Mouse (Mus musculus) heart, embryonic 10.5 days (tissue): Measurements from ENCODE around the gene Tex29. TPM values are rescaled to one million over a fixed set of nuclear protein-coding genes. Genes with fewer than 3 reads are reported as not detected.
"Not testable (repeated sequence)": the region's sequence is repeated elsewhere in the genome, so short reads cannot be mapped to it uniquely, and the experiment has no call there.

Experiments used
- DNase-seq: peaks from one replicate; pipeline ENCODE4 v3.0.0-alpha.2; 2017; ENCODE audit warnings: low spot score
- H3K27ac ChIP-seq: fragments of 300-500 bp; sonication (generic); 2 replicates; pipeline ENCODE4 v1.5.1; 2016; ENCODE audit warnings: mild to moderate bottlenecking
- H3K27me3 ChIP-seq: fragments of 300-500 bp; sonication (generic); 2 replicates; pipeline ENCODE4 v1.6.1; 2016; ENCODE audit warnings: mild to moderate bottlenecking; ENCODE audit not compliant: poor library complexity, insufficient read depth, severe bottlenecking
- H3K36me3 ChIP-seq: fragments of 300-500 bp; sonication (generic); 2 replicates; pipeline ENCODE4 v1.6.1; 2016; ENCODE audit warnings: mild to moderate bottlenecking, moderate library complexity
- H3K4me1 ChIP-seq: fragments of 300-500 bp; sonication (generic); 2 replicates; pipeline ENCODE4 v1.6.1; 2016; ENCODE audit warnings: mild to moderate bottlenecking
- H3K4me3 ChIP-seq: fragments of 300-500 bp; sonication (generic); 2 replicates; pipeline ENCODE4 v1.5.1; 2016; ENCODE audit warnings: mild to moderate bottlenecking, moderate library complexity
- H3K9me3 ChIP-seq: fragments of 300-500 bp; sonication (generic); 2 replicates; pipeline ENCODE4 v1.6.1; 2016; ENCODE audit warnings: mild to moderate bottlenecking, moderate library complexity
- WGBS: fragments of 180-500 bp; shearing (Covaris S2); methylation state at CpG from one replicate; pipeline ENCODE4 v1.1.7; 2016; 5-methylcytosine and 5-hydroxymethylcytosine counted together
- polyA plus RNA-seq: library from polyadenylated mRNA; unstranded; fragments of >200 nt; fragmentation: Nextera tagmentation; extraction: Ambion mirVana; gene quantifications from 2 replicates; pipeline ENCODE4 v1.2.1, GENCODE M21; 2016

The Tex29 gene
- polyA plus RNA-seq, 1 experiment from 2014 or later = not detected

DNA sequence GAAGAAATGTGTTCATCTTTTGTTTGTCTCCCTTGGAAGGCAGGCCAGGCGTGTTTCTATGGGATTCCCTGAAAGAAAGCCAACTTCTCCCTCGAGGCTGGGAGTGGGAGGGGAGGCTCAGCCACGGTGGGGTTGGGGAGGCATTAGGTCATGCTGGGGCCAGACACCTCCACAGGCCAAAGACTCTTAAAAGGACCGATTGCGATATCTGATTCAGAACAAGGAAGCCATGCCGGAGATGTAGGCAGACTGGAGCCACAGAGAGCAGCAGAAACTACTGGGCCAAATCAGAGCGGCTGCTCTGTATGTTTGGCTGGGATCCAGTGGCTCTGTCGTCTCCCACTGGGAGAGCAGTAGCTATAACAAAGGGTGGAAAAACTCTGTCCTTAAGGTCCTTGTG lies 1.3 kb downstream of the Tex29 start:
- H3K4me1 ChIP-seq = peaks cover 27% of the 10 kb centered on the region
- 0 out of 2 replicates have a peak overlapping the region, but pooled peaks have one; percentile 44 for H3K27ac ChIP-seq
- H3K36me3 ChIP-seq = no peaks in the 10 kb centered on the region
- no peak for DNase-seq
- no peaks in the 10 kb centered on the region for H3K9me3 ChIP-seq
- WGBS = 46% methylated on average over 8 of the region's 8 CpGs
- H3K4me3 ChIP-seq = no peak overlapping the region
- H3K27me3 ChIP-seq = no peaks in the 10 kb centered on the region

DNA sequence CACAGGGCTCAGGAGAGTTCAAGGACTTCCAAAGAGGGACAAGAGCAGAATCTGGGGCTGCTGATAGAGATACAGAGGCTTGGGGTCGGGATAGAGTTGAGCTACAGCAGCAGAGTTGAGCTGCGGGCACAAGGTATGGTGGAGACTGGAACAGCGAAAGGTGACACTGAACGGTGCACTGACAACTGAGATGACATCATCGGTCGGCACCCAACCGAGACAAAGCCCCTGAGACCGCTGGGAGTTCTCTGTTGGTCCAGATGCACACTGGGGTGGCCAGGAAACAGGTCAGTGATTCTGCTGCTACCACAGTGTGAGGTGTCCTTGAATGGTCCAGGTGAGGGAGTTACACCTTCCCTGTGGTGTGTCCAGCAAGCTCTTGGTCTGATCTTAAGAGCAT lies 2.5 kb downstream of the Tex29 start:
- Histone ChIP-seq H3K27me3 (no peaks in the 10 kb centered on the region), H3K4me1 (peaks cover 26% of the 10 kb centered on the region), H3K27ac (no peak overlapping the region), H3K36me3 (no peaks in the 10 kb centered on the region), H3K9me3 (no peaks in the 10 kb centered on the region), H3K4me3 (no peak overlapping the region)
- DNase-seq = no peak
- WGBS = 72% methylated on average over 8 of the region's 8 CpGs

DNA sequence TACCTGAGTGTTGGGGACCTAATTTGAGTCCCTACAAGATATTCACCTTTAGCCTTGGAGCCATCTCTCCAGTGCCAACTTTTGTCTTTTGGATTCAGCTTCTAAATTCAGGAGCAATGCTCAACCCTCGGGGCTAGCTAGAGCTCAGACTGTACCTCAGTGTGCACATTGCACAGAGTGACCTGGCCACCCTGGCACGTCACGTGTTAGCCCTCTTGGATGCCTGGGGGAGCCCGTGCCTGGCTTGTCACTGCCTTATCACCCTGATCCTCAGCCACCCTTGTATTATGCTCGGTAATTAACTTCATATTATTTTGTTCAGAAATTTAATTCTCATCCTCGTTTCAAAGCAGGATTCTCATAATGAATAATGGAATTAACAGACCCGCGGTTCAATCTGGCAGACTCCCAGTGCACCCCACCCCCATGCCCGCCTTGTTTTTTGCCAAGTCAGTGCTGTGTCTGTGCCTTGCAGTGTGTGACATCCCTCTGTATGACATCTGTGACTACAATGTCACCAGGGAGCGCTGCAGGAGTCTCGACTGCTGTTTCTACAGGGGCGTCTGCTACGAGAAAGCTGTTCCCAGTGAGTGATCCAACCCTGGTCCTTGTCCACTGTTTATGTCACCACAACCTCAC lies 3.5 kb downstream of the Tex29 start:
- no peaks in the 10 kb centered on the region for H3K9me3 ChIP-seq
- H3K4me3 ChIP-seq = no peak overlapping the region
- no peak for DNase-seq
- WGBS = 85% methylated on average over 13 of the region's 13 CpGs
- H3K36me3 ChIP-seq = no peaks in the 10 kb centered on the region
- peaks cover 26% of the 10 kb centered on the region for H3K4me1 ChIP-seq
- no peaks in the 10 kb centered on the region for H3K27me3 ChIP-seq
- H3K27ac ChIP-seq = no peak overlapping the region

DNA sequence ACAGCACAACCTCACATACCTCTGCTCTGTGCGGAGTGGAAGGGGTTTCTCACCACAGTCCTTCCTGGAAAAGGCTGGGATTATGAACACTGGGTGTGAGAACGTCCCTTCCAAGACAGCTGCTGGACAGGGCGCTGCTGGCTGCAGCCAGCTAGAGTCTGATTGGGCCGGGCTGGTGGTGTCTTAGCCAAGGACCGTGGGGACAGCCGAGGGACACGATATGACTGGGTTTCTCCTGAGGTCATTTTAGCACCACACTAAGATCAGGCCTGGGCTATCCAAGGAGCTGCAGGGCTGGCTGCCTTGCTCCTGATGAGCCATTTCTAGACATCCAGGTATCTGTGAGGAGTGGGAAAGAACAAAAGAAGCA lies 4.0 kb downstream of the Tex29 start:
- Histone ChIP-seq H3K27me3 (no peaks in the 10 kb centered on the region), H3K9me3 (no peaks in the 10 kb centered on the region), H3K27ac (no peak overlapping the region), H3K36me3 (no peaks in the 10 kb centered on the region), H3K4me1 (peaks cover 24% of the 10 kb centered on the region), H3K4me3 (no peak overlapping the region)
- WGBS = 85% methylated on average over 7 of the region's 7 CpGs
- no peak for DNase-seq

DNA sequence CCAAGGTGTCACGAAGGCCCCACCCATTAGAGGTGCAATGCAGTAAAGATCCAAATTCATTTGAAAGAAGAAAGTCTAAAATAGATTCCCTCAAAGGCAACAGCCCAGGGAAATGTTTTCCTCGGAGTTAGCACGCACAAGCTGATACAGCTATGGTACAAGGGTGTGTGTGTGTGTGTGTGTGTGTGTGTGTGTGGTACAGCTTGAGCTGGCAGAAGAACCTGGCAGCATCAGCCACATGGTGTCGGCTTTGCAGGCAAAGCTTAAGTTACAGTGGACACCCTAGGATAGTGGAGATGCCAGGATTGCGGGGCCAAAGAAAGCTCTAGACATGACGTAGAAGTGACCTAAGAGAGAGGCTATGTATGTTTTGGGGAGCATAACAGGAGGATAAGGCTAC lies 6.5 kb downstream of the Tex29 start:
- Histone ChIP-seq H3K4me1 (peaks cover 4% of the 10 kb centered on the region; the same call in 1 of the 2 replicates), H3K4me3 (no peak overlapping the region), H3K27me3 (no peaks in the 10 kb centered on the region), H3K36me3 (no peaks in the 10 kb centered on the region), H3K9me3 (no peaks in the 10 kb centered on the region), H3K27ac (no peak overlapping the region)
- DNase-seq = no peak
- WGBS = 81% methylated on average over 6 of the region's 6 CpGs

DNA sequence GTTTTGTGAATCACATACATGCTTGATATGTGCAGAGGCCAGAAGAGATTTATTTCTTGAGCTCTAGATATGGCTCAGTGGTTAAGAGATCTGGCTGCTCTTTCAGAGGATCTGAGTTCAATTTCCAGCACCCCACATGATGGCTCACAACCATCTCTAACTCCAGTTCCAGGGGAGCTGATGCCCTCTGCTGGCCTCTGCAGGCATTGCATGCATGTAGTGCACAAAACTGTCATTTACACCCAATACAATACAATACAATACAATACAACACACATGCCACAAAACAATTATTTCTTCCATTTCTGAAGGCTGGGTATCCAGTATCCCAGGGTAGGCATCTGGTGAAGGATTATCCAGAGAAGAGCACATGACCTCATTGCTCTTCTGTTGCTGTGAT lies 27.6 kb downstream of the Tex29 start:
- no peaks in the 10 kb centered on the region for H3K36me3 ChIP-seq
- H3K4me1 ChIP-seq = no peaks in the 10 kb centered on the region
- H3K27ac ChIP-seq = no peak overlapping the region

DNA sequence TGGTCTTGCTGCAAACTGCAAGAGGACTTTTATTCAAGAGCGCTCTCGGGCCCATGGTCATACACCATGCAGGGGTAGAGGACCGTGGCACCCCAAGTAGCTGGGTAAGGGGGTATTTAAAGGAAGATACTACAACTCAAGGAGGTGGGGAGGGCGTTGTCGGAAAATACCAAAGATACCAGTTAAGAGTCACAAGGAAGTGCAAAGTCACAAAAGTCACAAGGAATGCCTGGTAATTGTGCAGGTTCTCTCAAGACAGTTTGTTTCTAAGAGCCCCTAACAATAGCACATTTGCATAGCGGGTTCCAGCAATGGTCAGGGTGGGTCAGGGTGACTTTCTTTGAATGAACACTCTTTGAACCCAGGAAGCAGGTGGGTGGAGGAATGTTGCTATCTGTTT lies 34.0 kb downstream of the Tex29 start:
- not testable (repeated sequence) for H3K4me1 ChIP-seq, H3K4me3 ChIP-seq, H3K9me3 ChIP-seq, DNase-seq, H3K27me3 ChIP-seq, H3K27ac ChIP-seq, H3K36me3 ChIP-seq
- WGBS = 83% methylated on average over 6 of the region's 6 CpGs

More for the DNA sequence above, 27.6 kb downstream of the Tex29 start:
- H3K27me3 ChIP-seq = no peaks in the 10 kb centered on the region
- no peak overlapping the region for H3K4me3 ChIP-seq
- DNase-seq = no peak
- peaks cover 3% of the 10 kb centered on the region; the same call in 1 of the 2 replicates for H3K9me3 ChIP-seq

DNA sequence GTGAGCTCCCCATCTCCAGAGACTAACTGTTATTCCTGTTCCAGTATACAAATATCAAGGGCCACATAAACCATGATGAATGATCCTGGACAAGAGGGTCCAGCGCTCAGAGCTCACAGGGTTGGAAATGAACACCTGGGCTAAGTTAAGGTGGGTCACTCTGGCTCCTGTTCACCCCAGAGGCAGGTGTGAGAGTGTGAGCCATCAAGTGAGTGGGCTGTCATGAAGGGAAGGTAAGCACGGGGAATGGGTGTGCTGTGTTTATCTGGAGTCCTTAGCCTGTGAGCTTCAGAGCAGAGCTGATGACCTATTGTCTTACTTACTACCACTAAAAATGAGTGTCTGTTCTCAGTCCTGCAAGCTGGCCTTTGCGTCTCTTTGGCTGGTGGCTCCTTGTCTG lies 44.4 kb downstream of the Tex29 start:
- no peak overlapping the region for H3K27ac ChIP-seq
- no peak for DNase-seq
- no peaks in the 10 kb centered on the region for H3K36me3 ChIP-seq
- H3K27me3 ChIP-seq = peaks cover 9% of the 10 kb centered on the region; the same call in 1 of the 2 replicates
- WGBS = 86% methylated on average over 3 of the region's 3 CpGs
- no peak overlapping the region for H3K4me3 ChIP-seq
- no peaks in the 10 kb centered on the region for H3K4me1 ChIP-seq
- H3K9me3 ChIP-seq = 0 out of 2 replicates have a peak, but pooled peaks cover 4% of the 10 kb centered on the region

DNA sequence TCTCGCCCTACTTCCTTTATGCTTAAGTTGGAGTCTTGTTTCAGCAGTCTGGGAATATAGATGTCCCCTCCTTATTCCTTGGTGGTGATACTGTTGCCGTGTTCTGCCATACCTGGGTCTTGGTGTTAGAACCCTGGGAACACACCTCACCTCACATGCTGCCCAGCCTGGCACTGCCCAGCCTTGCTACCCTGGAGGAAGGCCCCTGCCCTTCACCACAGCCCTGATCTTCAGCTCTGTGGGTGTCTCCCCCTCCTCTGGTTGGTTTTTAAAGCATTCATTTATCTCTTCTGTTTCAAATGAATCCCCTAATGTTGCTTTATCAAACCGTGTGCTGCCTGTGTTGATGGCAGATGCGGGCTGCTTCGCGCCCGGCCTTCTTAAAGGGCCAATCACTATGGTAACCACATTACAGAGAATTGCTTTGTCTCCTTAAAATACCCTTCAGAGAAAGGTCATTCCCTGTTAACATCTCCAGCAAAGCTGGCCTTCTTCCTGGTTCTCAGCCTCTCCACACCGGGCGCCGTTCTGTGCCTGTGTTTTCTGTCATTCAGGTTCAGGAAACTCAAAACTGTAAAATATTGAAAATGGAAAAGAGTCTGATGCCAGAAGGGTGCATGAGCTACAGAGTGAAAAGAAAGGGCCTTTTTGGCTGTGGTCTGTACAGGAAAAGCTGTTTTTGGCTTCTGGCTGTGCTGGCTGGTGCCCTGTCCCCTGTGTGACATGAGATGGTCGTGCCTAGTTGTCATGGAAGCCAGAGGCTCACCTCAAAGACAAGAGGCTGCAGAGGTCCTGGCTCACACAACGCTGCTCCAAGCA lies 45.8 kb downstream of the Tex29 start:
- no peak overlapping the region for H3K4me3 ChIP-seq
- WGBS = 78% methylated on average over 12 of the region's 12 CpGs
- H3K36me3 ChIP-seq = no peaks in the 10 kb centered on the region
- no peak for DNase-seq
- no peaks in the 10 kb centered on the region for H3K4me1 ChIP-seq
- 0 out of 2 replicates have a peak, but pooled peaks cover 4% of the 10 kb centered on the region for H3K9me3 ChIP-seq
- H3K27ac ChIP-seq = no peak overlapping the region
- peaks cover 9% of the 10 kb centered on the region; the same call in 1 of the 2 replicates for H3K27me3 ChIP-seq

DNA sequence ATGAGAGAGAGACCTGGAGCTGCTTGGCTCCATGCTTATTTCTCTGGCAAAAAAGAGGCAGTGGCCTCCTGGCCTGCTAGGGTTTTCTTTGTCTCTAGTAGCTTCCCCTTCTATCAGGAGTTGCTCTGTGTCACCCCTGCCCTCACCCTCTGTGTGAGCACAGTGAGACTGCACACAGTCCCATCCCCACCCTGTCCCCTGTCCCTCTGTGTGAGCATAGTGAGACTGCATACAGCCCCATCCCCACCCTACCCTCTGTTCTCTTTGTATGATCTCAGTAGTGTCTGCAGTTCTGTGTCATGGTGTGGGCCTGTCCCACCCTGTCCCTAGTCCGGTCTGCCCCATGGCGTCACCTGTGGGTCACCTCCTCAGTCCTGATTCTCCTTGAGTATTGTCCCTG lies 46.5 kb downstream of the Tex29 start:
- Histone ChIP-seq H3K27me3 (peaks cover 9% of the 10 kb centered on the region; the same call in 1 of the 2 replicates), H3K4me3 (no peak overlapping the region), H3K9me3 (0 out of 2 replicates have a peak, but pooled peaks cover 4% of the 10 kb centered on the region), H3K36me3 (no peaks in the 10 kb centered on the region), H3K4me1 (no peaks in the 10 kb centered on the region), H3K27ac (no peak overlapping the region)
- WGBS = 82% methylated on average over 2 of the region's 2 CpGs
- no peak for DNase-seq

DNA sequence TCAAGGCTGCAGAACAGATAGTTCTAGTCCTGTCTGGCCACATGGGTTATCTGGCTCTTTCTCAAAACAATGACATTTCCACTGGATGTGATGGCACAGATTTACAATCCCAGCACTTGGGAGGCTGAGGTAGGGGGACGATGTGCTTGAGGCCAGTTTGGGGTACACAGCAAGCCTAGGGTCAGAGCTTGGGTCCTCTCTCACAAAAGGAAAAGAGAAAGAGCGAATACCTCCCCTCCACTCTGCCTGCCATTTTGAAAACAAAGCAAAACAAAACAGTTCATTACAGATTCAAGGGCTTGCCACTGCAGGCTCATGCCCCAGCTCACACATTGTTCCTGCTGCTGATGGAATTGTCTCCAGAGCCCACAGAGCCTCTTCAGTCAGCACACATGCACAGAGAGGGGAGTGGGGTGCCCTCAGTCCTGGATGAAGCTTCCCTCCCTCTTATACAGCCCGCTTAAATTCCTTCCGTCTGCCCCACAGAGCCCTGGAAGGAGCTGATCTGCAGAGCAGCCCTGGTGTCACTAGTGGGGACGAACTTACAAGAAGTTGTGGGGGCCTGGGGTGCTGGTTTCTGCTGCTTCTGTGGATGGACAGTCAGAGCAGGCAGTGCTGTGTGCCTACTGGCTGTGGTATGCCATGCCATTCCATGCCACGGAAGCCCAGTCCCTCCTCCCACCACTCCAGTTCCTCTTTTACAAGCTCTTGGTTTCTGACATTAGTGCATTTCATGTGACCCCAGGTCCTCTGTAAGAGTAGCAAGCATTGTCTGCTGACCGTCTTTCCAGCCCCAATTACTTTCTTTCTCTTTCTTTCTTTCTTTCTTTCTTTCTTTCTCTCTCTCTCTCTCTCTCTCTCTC lies 49.1 kb downstream of the Tex29 start:
- peaks cover 9% of the 10 kb centered on the region; the same call in 1 of the 2 replicates for H3K27me3 ChIP-seq
- H3K4me3 ChIP-seq = no peak overlapping the region
- H3K4me1 ChIP-seq = no peaks in the 10 kb centered on the region
- no peak overlapping the region for H3K27ac ChIP-seq
- H3K9me3 ChIP-seq = no peaks in the 10 kb centered on the region
- no peak for DNase-seq
- H3K36me3 ChIP-seq = no peaks in the 10 kb centered on the region
- 71% methylated on average over 7 of the region's 7 CpGs for WGBS

DNA sequence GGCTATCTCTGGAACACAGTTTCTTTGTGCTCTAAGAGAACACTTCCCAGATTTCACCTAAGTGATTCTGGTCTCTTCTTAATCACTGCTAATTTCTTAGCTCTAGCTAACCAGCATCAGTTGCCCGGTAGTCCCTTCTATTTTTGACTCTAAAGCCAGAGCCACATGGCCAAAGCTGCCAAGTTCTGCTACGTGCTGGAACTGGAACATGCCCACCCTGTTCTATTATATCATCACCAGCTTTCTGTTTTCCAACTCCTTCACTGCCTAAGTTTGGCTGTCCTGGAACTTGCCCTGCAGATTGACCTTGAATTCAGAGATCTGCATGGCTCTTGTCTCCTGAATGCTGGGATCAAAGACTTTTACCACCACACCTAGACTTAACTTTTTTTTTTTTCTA lies 52.5 kb downstream of the Tex29 start:
- H3K27ac ChIP-seq = no peak overlapping the region
- WGBS = 74% methylated on average over 2 of the region's 2 CpGs
- no peak overlapping the region for H3K4me3 ChIP-seq
- no peaks in the 10 kb centered on the region for H3K36me3 ChIP-seq
- H3K27me3 ChIP-seq = no peaks in the 10 kb centered on the region; the same call in 1 of the 2 replicates
- H3K9me3 ChIP-seq = no peaks in the 10 kb centered on the region
- no peaks in the 10 kb centered on the region for H3K4me1 ChIP-seq
- DNase-seq = no peak
